Mouse (Mus musculus): ENCODE data around the gene Ebpl. TPM values are rescaled to one million over a fixed set of nuclear protein-coding genes. Genes with fewer than 3 reads are reported as not detected.
"Not testable (repeated sequence)": the region's sequence is repeated elsewhere in the genome, so short reads cannot be mapped to it uniquely, and the experiment has no call there.

The Ebpl gene
- total RNA-seq, 1 experiment from 2014 or later, result 4.3 TPM

DNA sequence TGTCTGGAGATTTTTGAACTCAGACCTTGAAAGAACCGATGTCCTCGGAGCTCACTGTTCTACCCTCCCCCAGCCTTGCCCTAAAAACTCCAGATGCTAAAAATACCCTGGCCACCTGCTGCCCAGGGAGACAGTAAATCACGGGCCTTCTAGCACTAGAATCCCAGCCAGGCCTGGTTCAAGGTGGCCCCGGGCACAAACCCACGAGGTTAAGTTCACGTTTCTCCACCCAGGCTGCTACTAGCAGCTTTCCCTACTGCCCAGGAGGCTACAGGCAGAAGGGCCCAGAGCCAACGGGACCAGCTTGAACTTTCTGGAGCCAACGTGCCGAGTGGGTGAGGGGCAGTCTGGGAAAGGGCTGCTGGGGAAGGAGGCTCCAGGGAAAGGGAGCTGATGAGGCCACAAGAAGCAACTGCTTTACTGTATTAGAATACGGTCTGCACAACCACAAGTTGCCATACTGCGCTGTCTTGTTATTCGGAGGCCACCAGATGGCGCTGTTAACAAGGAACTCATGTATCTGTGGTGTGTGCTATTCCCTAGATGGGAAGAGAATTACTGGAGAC lies 29.2 kb downstream of the Ebpl start:
- peak; percentile 81 for ATAC-seq (replicated peaks; ENCODE audit: insufficient number of reproducible peaks, low FRiP score, low TSS enrichment, poor library complexity, severe bottlenecking)

DNA sequence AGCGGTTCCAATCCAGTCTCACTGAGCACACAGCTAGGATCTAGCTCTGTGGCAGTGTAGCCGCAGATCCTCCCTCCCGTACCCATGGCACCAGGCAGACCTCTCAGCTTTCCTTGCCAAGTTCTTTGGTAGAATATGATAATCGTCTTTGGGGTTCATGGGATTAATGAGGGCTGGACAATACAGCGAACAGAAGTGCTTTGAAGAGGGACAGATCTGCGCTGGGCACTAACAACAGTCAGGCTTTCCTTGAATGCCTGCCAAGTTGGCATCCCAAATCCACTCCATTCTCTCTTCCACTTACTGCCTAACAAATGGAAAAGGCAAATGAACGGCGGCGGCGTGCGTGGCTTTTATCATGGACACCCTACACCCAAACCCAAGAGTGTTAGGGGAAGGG lies 29.6 kb downstream of the Ebpl start:
- ATAC-seq (replicated peaks; ENCODE audit: insufficient number of reproducible peaks, low FRiP score, low TSS enrichment, poor library complexity, severe bottlenecking), result no peak

DNA sequence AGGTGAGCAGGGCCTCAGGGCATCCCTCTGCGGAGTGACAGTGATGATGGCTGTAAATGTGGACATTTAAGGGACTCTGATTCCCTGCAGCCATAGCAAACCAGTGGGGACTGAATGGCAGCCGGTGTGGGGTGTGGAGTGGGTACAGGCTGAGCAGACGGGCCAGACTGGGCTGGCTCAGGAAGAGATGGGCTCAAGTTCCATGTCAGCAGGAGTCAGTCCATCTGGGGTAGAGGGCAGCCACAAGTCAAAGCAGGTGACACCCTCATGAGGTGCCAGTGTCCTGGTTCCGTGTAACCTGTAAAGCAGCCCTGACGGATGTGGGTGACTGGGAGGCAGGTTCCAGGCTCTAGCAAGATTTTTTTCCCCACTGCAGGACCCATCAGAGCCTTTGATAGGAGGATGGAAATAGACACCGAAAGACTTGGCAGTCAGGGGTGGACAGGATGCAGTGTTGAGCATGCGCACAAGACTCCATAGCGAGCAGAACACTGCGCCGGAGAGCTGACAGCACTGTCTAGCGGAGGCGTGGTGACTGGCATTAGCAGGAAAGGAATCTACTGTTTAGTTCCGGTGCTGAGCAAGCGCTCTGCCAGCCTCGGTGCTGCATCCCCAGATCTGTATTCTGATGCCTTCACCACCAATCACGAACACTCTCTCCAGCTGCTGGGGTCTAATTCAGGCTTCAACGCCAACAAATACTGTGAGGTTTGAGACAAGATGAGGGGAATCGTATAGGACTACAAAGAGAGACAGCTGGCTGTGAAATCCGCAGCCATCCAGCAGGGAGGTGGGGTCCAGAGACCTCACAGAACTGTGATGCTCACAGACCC lies 32.4 kb downstream of the Ebpl start:
- peak; percentile 54; the same call in 1 of the 2 replicates for ATAC-seq (replicated peaks; ENCODE audit: insufficient number of reproducible peaks, low FRiP score, low TSS enrichment, poor library complexity, severe bottlenecking)

DNA sequence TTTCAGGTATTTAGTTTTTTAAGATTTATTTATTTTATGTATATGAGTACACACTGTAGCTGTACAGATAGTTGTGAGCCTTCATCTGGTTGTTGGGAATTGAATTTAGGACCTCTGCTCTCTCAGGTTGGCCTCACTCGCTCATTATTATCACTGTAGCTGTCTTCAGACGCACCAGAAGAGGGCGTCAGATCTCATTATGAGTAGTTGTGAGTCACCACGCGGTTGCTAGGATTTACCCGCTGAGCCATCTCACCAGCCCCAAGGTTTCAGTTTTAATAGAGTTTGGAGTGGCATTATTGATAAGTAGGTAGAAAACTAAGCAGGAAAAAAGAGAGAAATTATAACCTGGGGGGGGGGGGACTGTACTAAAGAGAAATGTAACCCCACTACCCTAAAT lies 33.2 kb downstream of the Ebpl start:
- ATAC-seq (replicated peaks; ENCODE audit: insufficient number of reproducible peaks, low FRiP score, low TSS enrichment, poor library complexity, severe bottlenecking), result not testable (repeated sequence)

DNA sequence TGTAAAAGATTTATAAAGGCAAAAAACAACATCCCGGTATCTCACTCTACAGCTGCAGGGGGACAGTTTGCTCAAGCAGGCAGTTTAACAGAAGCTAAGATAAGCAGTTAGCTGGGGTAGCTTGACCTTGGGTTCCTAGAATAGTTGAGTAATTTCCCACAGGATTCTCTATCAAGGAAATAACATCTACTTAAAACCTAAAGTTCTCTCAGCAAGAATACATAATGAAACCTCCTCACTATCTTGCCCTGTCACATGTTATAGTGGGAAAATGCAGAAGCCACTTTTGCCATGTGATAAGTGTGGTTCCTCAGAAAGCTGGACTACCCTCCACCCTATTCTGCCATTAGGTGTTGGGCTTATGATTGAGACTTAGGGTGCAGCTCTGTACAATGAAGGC lies 37.5 kb downstream of the Ebpl start:
- no peak for ATAC-seq (replicated peaks; ENCODE audit: insufficient number of reproducible peaks, low FRiP score, low TSS enrichment, poor library complexity, severe bottlenecking)

DNA sequence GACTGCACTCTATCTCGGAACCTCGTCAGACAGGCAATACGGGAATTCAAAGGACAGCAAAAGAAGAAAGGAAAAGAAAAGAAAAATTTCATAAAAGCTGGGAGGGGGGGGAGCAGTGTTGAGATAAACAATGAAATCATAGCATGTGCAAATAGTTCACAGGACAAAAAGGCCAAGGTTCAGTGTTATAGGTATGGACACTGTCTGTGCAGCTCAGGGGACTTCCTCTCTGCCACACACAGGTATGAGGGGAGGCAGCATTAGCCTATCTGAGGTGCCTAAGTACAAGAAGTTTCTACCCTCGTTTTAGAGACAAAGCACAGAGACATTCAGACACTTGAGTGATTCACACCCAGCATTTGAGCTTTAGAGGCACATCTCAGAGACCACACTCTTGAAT lies 39.0 kb downstream of the Ebpl start:
- ATAC-seq (replicated peaks; ENCODE audit: insufficient number of reproducible peaks, low FRiP score, low TSS enrichment, poor library complexity, severe bottlenecking), result no peak

DNA sequence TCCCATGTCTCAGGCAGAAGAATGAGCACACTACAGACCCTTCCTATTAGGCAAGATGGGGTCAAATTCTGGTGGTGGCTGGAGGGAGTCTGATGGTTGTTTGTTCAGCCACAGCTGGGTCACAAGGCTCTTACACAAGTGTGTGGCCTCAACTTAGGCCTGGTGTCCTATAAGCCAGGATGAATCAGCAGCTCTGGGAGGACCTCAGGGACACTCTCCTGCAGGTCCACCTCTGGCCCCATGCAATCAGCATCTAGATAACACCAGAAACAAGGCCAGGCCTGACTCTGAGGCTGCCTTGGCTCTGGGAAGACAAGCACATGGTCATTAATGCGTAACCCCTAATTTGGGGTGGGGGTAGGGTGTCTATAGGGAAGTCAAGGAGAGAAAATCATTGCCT lies 39.5 kb downstream of the Ebpl start:
- ATAC-seq (replicated peaks; ENCODE audit: insufficient number of reproducible peaks, low FRiP score, low TSS enrichment, poor library complexity, severe bottlenecking), result no peak; the same call in 1 of the 2 replicates

DNA sequence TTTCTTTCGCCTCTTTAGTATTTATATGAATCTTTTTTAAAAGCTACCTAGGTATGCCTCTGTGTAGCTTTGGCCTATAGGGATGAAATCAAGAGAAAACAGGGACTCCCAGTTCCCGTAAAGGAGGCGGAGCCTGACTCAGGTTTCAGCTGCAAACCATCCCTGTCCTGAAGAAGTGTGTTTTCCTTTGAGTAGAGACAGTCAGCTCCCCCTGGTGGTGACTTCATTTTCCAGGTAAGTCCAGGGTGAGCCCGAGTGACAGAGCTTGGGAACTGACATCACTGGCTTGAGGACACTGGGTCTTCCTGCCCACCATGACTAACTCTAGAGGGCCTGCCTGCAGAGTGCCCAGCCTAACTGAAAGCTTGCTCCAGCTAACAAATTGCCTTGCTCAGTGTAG lies 43.4 kb downstream of the Ebpl start:
- ATAC-seq (replicated peaks; ENCODE audit: insufficient number of reproducible peaks, low FRiP score, low TSS enrichment, poor library complexity, severe bottlenecking), result 0 out of 2 replicates have a peak, but pooled peaks have one; percentile 42

DNA sequence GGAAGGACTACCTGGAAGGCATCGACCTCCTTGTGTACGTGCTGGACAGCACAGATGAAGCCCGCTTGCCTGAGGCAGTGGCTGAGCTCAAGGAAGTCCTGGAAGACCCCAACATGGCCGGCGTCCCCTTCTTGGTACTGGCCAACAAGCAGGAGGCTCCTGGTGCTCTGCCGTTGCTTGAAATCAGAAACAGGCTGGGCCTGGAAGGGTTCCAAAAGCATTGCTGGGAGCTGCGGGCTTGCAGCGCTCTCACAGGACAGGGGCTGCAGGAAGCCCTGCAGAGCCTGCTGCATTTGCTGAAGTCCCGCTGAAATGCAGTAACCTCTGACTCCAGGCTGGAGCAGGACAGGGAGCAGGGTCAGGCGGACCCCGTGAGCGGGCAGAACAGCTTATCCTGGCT lies 49.3 kb downstream of the Ebpl start:
- ATAC-seq (replicated peaks; ENCODE audit: insufficient number of reproducible peaks, low FRiP score, low TSS enrichment, poor library complexity, severe bottlenecking), result no peak

DNA sequence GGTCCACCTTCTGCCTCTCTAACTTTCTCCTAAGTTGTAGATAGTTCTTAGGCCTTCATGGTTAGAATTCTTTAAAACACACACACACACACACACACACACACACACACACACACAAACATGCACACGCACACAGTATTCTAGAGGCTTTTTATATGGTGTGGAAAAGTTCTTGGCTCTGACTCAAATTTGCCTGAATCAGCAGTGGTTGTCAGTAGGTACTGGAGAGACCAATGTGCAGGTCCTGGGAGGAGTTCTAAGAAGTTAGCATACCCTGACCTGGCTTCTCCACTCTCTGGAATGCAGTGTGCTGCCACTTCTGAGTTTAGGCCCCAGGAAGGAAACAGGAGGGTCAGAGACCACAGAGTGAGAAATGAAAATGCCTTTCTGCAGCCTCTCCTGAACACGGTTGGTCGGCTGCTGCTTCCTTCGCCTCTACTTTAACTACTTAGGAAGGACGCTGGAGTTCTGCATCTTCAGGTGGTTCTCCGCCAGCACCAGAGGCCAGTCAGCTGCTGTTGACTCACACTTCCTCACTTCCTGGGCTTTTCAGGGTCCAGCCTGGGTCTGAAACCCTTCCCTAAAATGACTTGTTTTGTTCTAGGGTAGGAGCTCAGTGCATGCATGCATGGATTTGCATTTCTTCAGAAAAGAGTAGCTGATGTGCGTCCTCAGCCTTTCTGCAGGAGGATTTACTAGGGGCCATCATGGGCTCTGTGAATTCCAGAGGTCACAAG lies 50.0 kb downstream of the Ebpl start:
- ATAC-seq (replicated peaks; ENCODE audit: insufficient number of reproducible peaks, low FRiP score, low TSS enrichment, poor library complexity, severe bottlenecking), result no peak

DNA sequence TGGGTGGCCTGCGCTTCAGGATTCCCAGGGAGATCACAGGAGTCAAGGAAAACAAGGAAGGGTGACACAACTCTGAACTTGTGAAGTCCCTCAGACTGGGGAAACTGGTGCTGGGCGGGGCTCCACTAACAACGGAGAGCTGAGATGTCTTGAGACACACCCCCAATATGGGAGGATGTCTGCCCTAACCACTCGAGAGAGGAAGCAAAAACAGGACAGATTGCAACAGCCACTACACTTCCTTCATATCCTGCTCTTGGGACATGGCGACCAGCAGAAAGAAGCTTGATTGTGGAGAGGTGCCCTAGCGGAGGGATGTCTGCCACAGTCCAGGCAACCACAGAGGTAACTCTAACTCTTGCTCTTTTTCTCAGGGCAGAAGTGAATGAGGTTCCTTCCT lies 50.6 kb downstream of the Ebpl start, which contains the start of gene Arl11:
TSS of gene Arl11 (plus strand) at position 161 of the 400 bp plus-strand sequence.
- ATAC-seq (replicated peaks; ENCODE audit: insufficient number of reproducible peaks, low FRiP score, low TSS enrichment, poor library complexity, severe bottlenecking), result peak; percentile 95

DNA sequence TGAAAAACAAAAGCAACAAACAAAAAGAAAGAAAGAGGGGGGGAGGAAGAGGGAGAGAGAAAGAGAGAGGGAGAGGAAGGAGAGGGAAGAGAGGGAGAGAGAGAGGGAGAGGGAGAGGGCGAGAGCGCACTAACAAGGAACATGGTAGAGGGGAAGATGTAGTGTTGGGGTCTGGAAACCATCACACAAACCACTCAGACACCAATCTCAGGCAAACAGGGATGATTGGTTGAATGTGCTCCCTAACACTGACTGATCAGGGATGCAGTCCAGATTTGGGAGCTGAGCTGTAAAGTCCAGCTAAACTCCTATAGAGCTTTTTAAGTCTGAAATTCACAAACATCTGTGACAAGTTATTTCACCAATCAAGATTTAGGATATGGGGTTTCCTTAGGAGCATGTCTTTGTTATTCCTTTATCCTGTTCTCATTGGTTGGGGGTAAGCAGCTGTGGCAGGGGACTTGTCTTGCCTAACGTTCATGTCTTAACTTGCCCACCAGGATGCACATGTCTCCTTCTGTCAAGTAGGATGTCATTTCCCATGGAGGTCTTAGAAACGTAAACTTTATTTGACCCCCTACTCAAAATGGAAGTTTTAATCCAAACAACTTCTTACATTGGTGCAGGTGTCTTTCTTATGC lies 56.1 kb downstream of the Ebpl start:
- ATAC-seq (replicated peaks; ENCODE audit: insufficient number of reproducible peaks, low FRiP score, low TSS enrichment, poor library complexity, severe bottlenecking), result no peak

DNA sequence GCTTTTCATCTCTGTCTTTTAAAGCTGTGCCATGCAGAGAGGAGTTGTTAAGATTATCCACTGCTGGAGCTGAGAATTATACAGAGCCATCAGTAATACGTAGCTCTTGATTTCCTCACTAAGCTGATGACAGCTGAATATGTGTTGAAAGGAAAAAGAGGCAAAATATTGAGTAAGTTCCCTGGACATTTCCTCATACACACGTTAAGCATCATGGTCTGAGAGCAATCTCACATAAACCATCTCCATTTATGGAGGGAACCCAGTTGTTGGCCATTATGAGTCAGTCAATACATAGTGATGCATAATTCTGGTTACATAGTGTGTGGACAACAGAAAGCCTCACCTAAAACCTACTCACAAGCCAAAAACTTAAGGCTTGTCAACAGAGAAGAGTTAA lies 57.8 kb downstream of the Ebpl start:
- ATAC-seq (replicated peaks; ENCODE audit: insufficient number of reproducible peaks, low FRiP score, low TSS enrichment, poor library complexity, severe bottlenecking), result 0 out of 2 replicates have a peak, but pooled peaks have one; percentile 25

DNA sequence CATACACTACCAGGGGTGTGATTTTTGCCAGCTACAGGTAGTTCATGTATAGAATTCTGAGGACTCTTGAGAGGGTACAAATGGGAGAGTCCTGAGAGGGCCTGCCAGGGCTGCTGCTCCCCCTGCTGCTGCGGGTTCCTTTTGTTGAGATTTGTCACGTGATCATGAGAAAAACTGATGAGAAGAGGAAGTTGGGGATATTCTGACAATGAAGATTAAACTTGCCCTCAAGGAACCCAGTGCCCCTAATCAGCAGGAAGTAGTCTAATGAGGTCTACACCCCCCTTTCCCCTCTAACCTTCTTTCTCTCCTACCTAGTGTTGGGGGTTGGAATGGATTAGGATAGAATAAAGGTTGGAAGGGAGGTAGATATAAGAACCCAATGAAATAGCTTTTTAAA lies 58.9 kb downstream of the Ebpl start:
- no peak for ATAC-seq (replicated peaks; ENCODE audit: insufficient number of reproducible peaks, low FRiP score, low TSS enrichment, poor library complexity, severe bottlenecking)

DNA sequence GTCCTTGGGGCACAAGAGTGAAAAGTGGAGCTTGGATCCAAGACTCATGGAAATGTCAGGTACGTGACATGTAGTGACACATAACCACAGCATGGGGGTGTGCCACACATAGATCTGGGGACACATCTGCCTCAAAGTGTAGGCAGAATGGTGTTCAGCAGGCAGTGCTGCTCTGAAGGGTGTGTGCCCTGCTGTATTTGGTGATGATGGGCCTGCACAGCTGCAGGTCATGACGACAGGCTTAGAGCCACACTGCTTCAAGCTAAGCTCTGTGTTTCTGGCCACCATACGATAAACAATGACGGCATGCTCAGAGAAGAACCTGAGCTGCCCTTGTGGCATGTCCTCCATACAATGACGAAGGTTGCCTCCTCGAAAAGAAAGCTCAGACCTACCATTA lies 60.4 kb downstream of the Ebpl start:
- ATAC-seq (replicated peaks; ENCODE audit: insufficient number of reproducible peaks, low FRiP score, low TSS enrichment, poor library complexity, severe bottlenecking), result no peak

DNA sequence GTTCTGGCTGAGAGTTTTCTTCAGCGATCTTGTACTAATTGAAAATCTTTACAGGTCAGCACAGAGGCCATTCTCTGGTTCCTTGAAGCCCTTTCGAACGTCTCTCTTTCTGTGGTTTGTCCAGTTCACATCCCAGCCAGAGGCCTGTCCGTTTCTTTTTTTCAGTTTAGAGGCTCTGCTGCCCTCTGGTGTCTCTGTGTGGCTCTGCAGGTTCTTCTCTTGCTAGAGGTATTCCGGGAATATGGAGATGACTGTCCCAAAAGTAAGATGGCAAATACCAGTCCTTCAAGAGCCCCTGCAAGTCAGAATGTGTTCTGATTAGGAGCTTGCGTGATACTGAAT lies 65.5 kb downstream of the Ebpl start:
- no peak for ATAC-seq (replicated peaks; ENCODE audit: insufficient number of reproducible peaks, low FRiP score, low TSS enrichment, poor library complexity, severe bottlenecking)

DNA sequence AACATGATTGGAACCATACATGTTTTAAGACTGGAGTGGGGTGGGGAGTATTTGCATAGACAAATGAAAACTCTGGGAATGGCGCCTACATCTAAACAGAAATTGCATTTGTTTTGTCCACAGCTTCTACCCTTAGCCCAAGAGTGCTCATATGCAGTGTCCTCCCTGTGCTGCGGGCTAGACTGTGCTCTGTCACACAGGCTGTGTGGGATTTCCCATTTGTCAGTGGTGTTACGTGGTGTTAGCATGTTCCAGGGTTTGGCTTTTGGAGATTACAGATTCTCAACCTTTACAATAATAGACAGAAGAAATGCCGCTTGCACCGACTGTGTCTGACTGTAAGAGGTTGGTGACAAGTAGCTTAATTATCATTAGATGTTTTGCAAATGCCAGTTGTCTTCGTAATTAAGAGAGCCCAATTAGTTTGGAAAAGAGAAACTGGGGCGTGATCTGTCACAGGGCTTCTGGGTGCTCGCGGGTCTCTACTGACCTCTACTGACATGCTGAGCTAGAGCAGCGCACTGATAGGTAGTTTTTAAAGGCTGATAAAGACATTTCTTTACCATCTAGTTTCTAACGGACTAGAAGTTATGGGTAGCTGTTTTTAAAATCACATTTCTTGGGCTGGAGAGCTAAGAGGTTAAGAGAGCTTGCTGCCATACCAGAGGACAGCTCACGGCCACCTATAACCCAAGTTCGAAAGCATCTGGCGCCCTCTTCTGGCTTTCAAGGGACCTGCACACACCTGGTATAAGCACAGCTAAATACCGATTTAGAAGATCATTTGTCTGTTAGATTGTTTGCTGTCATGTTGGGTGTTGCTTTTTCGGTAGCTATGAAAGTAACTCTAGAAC lies 66.1 kb downstream of the Ebpl start:
- ATAC-seq (replicated peaks; ENCODE audit: insufficient number of reproducible peaks, low FRiP score, low TSS enrichment, poor library complexity, severe bottlenecking), result peak; percentile 72; the same call in 1 of the 2 replicates

DNA sequence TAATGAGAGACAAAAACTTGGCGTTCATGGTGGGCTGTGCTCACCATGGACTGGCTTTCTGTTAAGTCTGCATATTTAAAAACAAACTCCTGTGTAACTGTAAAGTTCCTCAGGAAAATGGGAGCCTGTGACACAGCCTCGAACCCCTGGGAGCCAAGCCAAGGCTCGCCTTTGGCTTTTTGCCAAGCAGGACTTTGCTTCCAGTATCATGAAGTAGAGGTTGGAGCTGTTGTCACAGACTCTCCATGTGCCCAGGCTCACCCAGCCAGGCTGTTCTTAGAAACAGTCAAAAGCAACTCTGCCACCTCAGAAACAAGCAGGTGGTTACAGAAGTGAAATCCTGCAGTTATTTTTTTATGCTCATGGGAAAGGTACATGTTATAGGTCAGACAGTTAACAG lies 69.6 kb downstream of the Ebpl start:
- ATAC-seq (replicated peaks; ENCODE audit: insufficient number of reproducible peaks, low FRiP score, low TSS enrichment, poor library complexity, severe bottlenecking), result no peak
